Mouse (Mus musculus) thymus, adult 2 months (tissue): ENCODE measurements around the gene Hilpda.

ENCODE experiments used
- CTCF ChIP-seq: fragments of 200-500 bp; IDR thresholded peaks from 2 replicates; pipeline ENCODE4 v1.5.1; 2012; ENCODE audit warnings: mild to moderate bottlenecking, control low read depth, low read length, moderate library complexity, borderline replicate concordance; ENCODE audit not compliant: control insufficient read depth, poor library complexity, insufficient read depth; ENCODE audit errors: extremely low read depth
- POLR2A ChIP-seq: fragments of 200-500 bp; IDR thresholded peaks from 2 replicates; pipeline ENCODE4 v1.6.1; 2012; ENCODE audit warnings: mild to moderate bottlenecking, low read length, control low read depth, moderate library complexity; ENCODE audit not compliant: control insufficient read depth, poor library complexity, insufficient read depth; ENCODE audit errors: extremely low read depth

GRCm38 (mm10) chr6:29317941-29318340 lies 45.7 kb downstream of the Hilpda start:
- TF ChIP-seq CTCF, result no peak
- TF ChIP-seq POLR2A, result no peak
